Mouse (Mus musculus): ENCODE results near the gene Rnf144a. TPM values are rescaled to one million over a fixed set of nuclear protein-coding genes. Genes with fewer than 3 reads are reported as not detected.
"Not testable (repeated sequence)": the region's sequence is repeated elsewhere in the genome, so short reads cannot be mapped to it uniquely, and the experiment has no call there.

Rnf144a gene
- polyA plus RNA-seq, 1 experiment from 2014 or later: 3.1 TPM

- ATAC-seq, H3K36me3 ChIP-seq: not testable (repeated sequence)
- WGBS (ENCODE audit: insufficient replicate concordance): 0% methylated on average over 1 of the region's 1 CpGs
Measured at GRCm38 (mm10) chr12:26295995-26296394, 119.1 kb downstream of the Rnf144a start.

GRCm38 (mm10) chr12:26289200-26289599 is 125.9 kb downstream of the Rnf144a start:
- H3K4me2 ChIP-seq: no peak overlapping the region
- no peaks in the 10 kb centered on the region for H3K9me3 ChIP-seq (replicated peaks)
- no peak overlapping the region for H3K4me3 ChIP-seq
- 76% methylated on average over 2 of the region's 2 CpGs for WGBS (ENCODE audit: insufficient replicate concordance)
- no peak overlapping the region for H3K9ac ChIP-seq
- no peak overlapping the region for H3K27ac ChIP-seq
- H3K27me3 ChIP-seq (replicated peaks): no peaks in the 10 kb centered on the region
- H3K4me1 ChIP-seq: no peaks in the 10 kb centered on the region
- no peak for ATAC-seq
- no peaks in the 10 kb centered on the region for H3K36me3 ChIP-seq

More at GRCm38 (mm10) chr12:26295995-26296394, 119.1 kb downstream of the Rnf144a start:
- not testable (repeated sequence) for H3K4me3 ChIP-seq; H3K27me3 ChIP-seq (replicated peaks); H3K4me2 ChIP-seq; H3K27ac ChIP-seq; H3K9ac ChIP-seq; H3K4me1 ChIP-seq; H3K9me3 ChIP-seq (replicated peaks)

- H3K4me1 ChIP-seq: no peaks in the 10 kb centered on the region
- no peaks in the 10 kb centered on the region for H3K9me3 ChIP-seq (replicated peaks)
- H3K27ac ChIP-seq: no peak overlapping the region
- no peak overlapping the region for H3K4me2 ChIP-seq
- no peak for ATAC-seq
- no peaks in the 10 kb centered on the region for H3K36me3 ChIP-seq
- no peaks in the 10 kb centered on the region for H3K27me3 ChIP-seq (replicated peaks)
- no peak overlapping the region for H3K9ac ChIP-seq
- no peak overlapping the region for H3K4me3 ChIP-seq
- 37% methylated on average over 1 of the region's 1 CpGs for WGBS (ENCODE audit: insufficient replicate concordance)
Measured at GRCm38 (mm10) chr12:26288347-26288746, 126.7 kb downstream of the Rnf144a start.

- no peak overlapping the region for H3K9ac ChIP-seq
- no peaks in the 10 kb centered on the region for H3K36me3 ChIP-seq
- no peaks in the 10 kb centered on the region for H3K27me3 ChIP-seq (replicated peaks)
- H3K4me1 ChIP-seq: no peaks in the 10 kb centered on the region
- H3K4me3 ChIP-seq: no peak overlapping the region
- 78% methylated on average over 8 of the region's 8 CpGs for WGBS (ENCODE audit: insufficient replicate concordance)
- ATAC-seq: no peak
- no peak overlapping the region for H3K27ac ChIP-seq
- no peaks in the 10 kb centered on the region for H3K9me3 ChIP-seq (replicated peaks)
- no peak overlapping the region for H3K4me2 ChIP-seq
Measured at GRCm38 (mm10) chr12:26285939-26286338, 129.1 kb downstream of the Rnf144a start.

GRCm38 (mm10) chr12:26285460-26285859 is 129.6 kb downstream of the Rnf144a start:
- H3K4me2 ChIP-seq: no peak overlapping the region
- no peaks in the 10 kb centered on the region for H3K4me1 ChIP-seq
- H3K27ac ChIP-seq: no peak overlapping the region
- H3K9me3 ChIP-seq (replicated peaks): no peaks in the 10 kb centered on the region
- no peaks in the 10 kb centered on the region for H3K36me3 ChIP-seq
- 71% methylated on average over 3 of the region's 3 CpGs for WGBS (ENCODE audit: insufficient replicate concordance)
- no peaks in the 10 kb centered on the region for H3K27me3 ChIP-seq (replicated peaks)
- no peak overlapping the region for H3K9ac ChIP-seq
- no peak overlapping the region for H3K4me3 ChIP-seq
- no peak for ATAC-seq

- H3K4me2 ChIP-seq: no peak overlapping the region
- H3K9ac ChIP-seq: no peak overlapping the region
- no peaks in the 10 kb centered on the region for H3K27me3 ChIP-seq (replicated peaks)
- no peak overlapping the region for H3K4me3 ChIP-seq
- no peaks in the 10 kb centered on the region for H3K4me1 ChIP-seq
- H3K36me3 ChIP-seq: no peaks in the 10 kb centered on the region
- H3K27ac ChIP-seq: no peak overlapping the region
- ATAC-seq: no peak
- 27% methylated on average over 3 of the region's 3 CpGs for WGBS (ENCODE audit: insufficient replicate concordance)
- no peaks in the 10 kb centered on the region for H3K9me3 ChIP-seq (replicated peaks)
Measured at GRCm38 (mm10) chr12:26280719-26281480, 134.2 kb downstream of the Rnf144a start.

- WGBS (ENCODE audit: insufficient replicate concordance): 36% methylated on average over 7 of the region's 7 CpGs
- H3K9ac ChIP-seq: no peak overlapping the region
- no peak for ATAC-seq
Measured at GRCm38 (mm10) chr12:26277002-26277669, 137.9 kb downstream of the Rnf144a start.

GRCm38 (mm10) chr12:26276556-26276955 is 138.5 kb downstream of the Rnf144a start:
- Histone ChIP-seq H3K9me3 (replicated peaks) (no peaks in the 10 kb centered on the region), H3K27me3 (replicated peaks) (no peaks in the 10 kb centered on the region), H3K4me3 (no peak overlapping the region), H3K4me1 (no peaks in the 10 kb centered on the region), H3K9ac (no peak overlapping the region), H3K27ac (no peak overlapping the region), H3K4me2 (no peak overlapping the region), H3K36me3 (no peaks in the 10 kb centered on the region)
- 36% methylated on average over 2 of the region's 2 CpGs for WGBS (ENCODE audit: insufficient replicate concordance)
- no peak for ATAC-seq

More at GRCm38 (mm10) chr12:26277002-26277669, 137.9 kb downstream of the Rnf144a start:
- Histone ChIP-seq H3K27me3 (replicated peaks) (no peaks in the 10 kb centered on the region), H3K4me3 (no peak overlapping the region), H3K4me2 (no peak overlapping the region), H3K27ac (no peak overlapping the region), H3K36me3 (no peaks in the 10 kb centered on the region), H3K9me3 (replicated peaks) (no peaks in the 10 kb centered on the region), H3K4me1 (no peaks in the 10 kb centered on the region)

Small RNA genes within 50 kb of the gene (microRNA-seq; reads per million reads assigned to microRNA genes)
- 16.5 reads per million, percentile 28 among the genes with 10 or more reads in this experiment for gene Mir6538

Other genes starting within 250 kb of the Rnf144a start
- 0.53 and 0.75 TPM in 2 replicates for gene Rsad2, start 41.2 kb upstream of the Rnf144a start, polyA plus RNA-seq (2016; fragmentation: Nextera tagmentation; extraction: Ambion mirVana)
- 9.2 and 10.0 TPM in 2 replicates for gene Cmpk2, start 54.0 kb upstream of the Rnf144a start, polyA plus RNA-seq (2016; fragmentation: Nextera tagmentation; extraction: Ambion mirVana)